Mouse (Mus musculus) MEL-GATA-1-ER (cell line): Measurements from ENCODE around the gene Ankrd34a.

Experiments
- DNase-seq: peaks from one replicate; pipeline ENCODE4 v3.0.0-alpha.2; 2012; ENCODE audit warnings: low read depth; ENCODE audit errors: extremely low read depth

The Ankrd34a gene

DNA sequence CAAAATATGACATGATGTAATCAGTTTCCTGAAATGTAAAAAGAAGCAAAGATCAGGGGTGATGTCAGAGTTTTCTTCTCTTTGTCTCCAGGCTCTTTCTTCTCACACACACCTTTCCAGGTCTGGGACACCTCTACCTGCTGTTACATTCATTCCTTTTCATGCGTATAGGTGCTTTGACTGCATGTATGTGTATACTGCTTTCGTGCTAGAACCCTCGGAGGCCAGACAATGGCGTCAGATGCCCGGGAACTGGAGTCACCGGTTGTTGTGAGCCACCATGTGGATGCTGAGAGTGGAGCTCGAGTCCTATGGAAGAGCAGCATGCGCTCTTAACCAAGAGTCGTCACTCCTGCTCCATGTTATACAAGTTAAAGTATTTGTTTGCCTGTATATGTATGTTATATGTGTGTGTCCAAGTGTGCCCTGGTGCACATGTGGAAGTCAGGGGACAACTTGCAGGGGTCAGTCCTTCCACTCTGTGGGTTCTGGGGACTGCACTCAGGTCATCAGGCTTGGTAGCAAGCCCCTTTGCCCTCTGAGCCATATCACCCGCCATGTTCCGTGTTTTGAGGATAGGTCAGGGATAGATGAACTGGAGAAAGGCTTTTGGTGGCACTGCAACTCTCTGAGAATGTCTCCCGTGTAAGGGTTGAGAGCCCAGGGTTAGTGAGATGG, 17.7 kb upstream of the Ankrd34a start:
- DNase-seq = no peak

DNA sequence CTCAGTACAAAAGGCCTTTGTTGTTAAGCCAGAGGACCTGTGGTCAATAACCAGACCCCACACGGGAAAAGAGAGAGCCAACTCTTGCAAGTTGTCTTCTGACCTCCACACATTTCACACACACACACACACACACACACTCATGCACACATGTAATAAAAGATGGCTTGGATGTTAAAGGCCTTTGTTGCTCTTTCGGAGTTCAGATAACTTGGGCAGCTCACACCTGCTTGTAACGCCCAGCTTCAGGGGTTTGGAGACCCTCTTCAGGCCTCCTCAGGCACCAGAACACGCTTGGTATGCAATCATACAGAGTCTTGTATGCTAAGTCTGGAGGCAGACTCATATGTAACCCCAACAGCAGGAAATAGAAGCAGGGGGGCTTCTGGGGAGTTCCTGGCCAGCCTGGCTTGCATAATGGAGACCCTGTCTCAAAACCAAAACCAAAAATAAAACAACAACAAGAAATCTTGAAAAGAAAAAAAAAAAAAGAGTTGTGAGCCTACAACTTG, 17.1 kb upstream of the Ankrd34a start:
- DNase-seq = no peak

DNA sequence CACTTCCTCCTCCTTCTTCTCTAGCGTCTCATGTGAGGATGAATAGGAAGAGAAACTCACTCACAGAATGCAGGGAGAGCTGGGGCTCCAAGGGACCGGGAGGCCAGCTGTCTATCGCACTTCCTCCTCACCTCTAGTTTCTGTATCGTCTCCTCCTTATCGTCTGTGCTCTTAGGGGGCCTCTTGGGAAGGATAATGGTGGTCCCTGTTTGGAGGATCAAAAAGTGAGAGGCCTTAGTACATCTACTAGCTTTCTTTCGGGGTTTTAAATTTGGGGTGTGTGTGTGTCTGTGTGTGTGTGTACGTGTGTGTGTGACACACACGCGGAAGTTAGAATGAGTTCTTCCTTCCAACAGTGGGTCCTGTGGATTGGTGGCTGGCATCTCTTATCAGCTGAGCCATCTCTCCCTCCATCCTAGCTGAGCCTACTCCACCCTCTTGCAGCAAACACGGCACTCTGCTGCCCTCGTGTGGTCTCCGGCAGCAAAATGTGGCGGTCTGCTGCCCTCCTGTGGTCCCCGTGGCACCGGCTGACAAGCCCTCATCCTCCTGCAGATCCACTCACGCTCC, 16.5 kb upstream of the Ankrd34a start:
- peak; percentile 99 for DNase-seq

DNA sequence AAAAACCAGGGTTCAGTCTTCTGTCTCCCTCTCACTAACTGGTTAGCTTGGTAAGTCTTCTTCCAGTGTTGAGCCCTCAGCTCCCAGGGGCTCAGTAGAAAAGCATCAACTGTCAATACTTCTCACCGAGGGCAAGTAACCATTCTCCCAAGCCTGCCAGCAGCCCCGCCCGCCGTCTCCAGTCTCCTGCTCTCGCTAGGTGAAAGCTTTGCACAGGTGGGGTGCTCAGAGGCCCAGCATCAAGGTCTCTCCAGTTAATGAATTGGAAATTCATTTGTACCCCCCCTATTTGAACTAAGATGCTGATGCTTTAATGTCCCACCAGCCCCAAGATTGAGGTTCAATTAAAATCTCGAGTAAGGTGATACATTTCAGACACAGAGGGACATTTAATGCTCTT, 15.3 kb upstream of the Ankrd34a start:
- DNase-seq = no peak

- DNase-seq = no peak
Measured at GRCm38 (mm10) chr3:96581771-96582515, 14.5 kb upstream of the Ankrd34a start.

GRCm38 (mm10) chr3:96583386-96583785, 13.1 kb upstream of the Ankrd34a start:
- no peak for DNase-seq

DNA sequence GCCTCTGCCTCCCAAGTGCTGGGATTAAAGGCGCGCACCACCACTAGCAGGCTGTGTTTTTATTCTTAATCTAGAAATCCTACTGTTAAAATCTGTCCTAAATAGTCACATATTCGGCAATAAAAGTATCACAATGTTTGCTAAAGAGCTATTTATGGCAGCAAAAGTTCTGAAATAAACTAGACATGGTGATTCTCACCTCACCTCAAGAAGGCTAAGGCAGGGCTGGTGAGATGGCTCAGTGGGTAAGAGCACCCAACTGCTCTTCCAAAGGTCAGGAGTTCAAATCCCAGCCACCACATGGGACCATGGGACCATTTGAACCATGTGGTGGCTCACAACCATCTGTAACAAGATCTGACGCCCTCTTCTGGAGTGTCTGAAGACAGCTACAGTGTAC, 5.8 kb upstream of the Ankrd34a start:
- DNase-seq = no peak

GRCm38 (mm10) chr3:96593374-96593773, 3.1 kb upstream of the Ankrd34a start:
- DNase-seq = peak; percentile 67

DNA sequence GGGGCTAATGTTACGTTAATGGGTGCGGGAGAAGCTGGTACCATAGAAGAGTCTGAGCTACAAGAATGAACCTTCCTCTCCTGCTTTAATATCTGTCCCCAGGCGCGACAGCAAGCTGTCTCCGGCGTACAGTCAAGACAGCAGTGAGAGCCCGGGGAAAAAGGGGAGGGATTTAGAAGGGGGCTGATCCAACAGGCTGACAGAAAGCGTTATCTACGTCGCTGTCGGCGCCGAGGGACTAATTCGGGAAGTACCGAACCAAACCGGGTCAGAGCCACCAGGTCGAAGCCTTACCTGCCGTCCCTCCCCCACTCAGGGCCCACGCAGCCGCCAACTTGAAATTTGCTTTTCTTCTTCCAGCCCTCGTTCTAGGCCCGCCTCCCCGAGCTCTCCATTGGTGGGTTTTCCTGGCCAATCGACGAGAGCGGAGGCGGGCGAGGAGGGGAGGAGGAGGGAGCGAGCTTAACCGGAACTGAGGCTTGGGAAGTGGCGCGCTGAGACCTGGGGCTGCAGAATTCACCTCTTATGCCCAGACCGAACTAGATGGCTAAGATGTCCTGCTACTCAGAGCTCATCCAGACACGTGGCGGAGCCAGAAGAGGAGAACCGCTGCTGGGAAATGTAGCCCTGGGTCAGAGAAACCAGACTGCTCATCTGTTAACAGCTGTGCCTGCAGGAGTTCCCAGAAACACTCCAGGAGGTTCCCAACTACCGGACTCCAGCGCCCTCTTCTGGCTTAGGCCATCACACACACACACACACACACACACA, 2.5 kb upstream of the Ankrd34a start, which contains the start of gene Polr3gl:
TSS of gene Polr3gl (minus strand) at position 392 of the 771 bp plus-strand sequence.
- DNase-seq = peak; percentile 98

- no peak for DNase-seq
Measured at GRCm38 (mm10) chr3:96594851-96595250, 1.6 kb upstream of the Ankrd34a start.

DNA sequence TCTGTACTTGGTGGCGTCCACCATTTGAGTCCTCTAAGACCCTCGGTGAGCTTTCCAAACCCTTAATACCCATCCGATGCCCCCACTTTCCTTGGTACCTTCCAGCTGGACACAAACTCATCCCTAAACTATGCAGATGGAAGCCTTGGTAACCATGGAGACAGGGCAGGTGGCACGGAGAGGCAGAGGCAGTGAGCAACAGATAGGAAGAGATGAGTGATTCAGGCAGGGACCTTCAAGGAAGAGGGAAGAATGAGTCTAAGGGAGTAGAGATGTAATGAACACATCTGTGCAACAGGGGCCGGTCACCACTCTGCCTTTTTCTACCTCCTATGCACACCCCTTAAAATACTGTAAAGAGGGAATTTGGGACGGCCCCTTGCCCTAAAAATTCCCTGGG, 775 bp upstream of the Ankrd34a start:
- no peak for DNase-seq

DNA sequence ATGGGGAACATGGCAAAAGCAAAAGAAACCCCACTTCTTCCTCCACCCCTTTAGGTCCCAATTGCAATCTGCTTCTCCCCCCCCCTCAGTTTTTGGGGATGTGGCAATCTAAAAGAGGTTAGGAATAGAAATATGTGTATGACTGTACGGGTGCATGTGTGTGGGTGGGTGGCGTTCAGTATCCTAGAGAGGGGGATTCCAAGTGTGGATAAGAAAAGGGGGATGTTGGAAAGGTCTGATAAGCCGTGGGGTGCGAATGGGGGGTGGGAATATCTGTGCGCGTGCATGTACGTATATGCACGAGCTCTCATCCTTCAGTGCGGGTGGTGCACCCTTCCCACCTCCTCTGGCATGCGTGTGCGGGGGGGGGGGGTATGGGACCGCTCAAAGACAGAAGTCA, 419 bp downstream of the Ankrd34a start:
- DNase-seq = no peak

DNA sequence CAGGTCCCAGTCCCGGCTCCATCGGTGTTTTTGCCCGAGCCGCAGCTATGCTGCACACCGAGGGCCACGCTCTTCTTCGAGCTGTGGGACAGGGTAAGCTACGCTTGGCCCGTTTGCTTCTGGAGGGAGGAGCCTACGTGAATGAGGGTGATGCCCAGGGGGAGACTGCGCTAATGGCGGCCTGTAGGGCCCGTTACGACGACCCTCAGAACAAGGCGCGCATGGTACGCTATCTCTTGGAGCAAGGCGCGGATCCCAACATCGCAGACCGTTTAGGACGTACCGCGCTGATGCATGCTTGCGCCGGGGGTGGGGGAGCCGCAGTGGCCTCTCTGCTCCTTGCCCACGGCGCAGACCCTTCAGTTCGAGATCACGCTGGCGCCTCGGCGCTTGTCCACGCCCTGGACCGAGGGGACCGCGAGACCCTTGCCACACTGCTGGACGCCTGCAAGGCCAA, 1.0 kb downstream of the Ankrd34a start:
- peak; percentile 59 for DNase-seq

DNA sequence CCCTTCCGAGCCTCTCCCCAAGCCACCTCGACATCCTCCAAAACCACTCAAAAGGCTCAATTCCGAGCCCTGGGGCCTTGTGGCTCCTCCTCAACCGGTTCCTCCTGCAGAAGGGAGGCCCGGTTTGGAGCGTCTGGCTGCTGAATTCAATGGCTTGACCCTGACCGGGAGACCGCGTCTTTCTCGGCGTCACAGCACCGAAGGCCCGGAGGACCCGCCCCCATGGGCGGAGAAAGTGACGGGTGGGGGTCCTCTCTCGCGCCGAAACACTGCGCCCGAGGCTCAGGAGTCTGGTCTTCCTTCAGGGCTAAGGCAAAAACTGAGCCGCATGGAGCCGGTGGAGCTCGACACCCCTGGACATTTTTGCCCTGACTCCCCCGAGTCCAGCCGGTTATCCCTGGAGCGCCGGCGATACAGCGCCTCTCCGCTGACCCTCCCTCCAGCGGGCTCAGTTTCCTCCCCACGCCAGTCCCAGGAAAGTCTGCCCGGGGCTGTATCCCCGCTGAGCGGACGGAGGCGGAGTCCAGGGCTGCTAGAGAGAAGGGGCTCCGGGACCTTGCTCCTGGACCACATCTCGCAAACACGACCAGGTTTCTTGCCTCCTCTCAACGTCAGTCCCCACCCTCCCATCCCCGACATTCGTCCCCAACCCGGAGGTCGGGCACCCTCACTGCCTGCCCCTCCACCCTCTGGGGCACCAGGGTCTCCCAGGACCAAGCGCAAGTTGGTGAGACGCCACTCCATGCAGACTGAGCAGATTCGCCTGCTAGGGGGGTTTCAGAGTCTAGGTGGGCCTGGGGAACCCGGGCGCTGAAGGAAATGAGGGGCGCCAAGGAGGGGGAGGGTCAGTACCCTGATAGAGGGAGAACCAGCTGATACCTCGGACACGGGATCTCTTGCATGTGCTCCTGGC, 2.0 kb downstream of the Ankrd34a start:
- no peak for DNase-seq

- DNase-seq = no peak
Measured at GRCm38 (mm10) chr3:96599069-96599393, 2.6 kb downstream of the Ankrd34a start.

DNA sequence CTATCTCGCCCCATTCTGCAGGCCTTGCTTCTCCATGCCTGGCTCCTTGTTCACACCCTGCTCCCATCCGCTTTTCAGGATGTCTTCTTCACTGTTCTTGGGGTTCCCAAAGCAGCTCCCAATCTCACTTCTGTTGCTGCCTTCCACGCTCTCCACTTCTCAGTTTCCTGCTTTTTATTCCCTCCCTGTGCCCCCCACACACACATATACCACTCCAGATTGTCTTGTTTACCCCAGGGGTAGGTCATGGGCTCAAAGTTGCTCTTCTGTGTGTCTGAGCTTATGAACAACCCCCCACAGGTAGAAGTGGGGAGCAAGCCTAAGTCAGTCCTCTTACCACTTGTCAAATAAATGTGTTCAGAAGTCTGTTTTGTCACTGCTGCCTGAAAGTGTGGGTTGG, 3.0 kb downstream of the Ankrd34a start:
- DNase-seq = no peak

GRCm38 (mm10) chr3:96600639-96601250, 4.3 kb downstream of the Ankrd34a start, which contains the start of gene Lix1l:
Gene Lix1l, plus strand, starts transcription at chr3:96601149.
- DNase-seq = peak; percentile 100

GRCm38 (mm10) chr3:96601251-96601787, 4.9 kb downstream of the Ankrd34a start:
- peak; percentile 68 for DNase-seq

- DNase-seq = no peak
Measured at GRCm38 (mm10) chr3:96601941-96602703, 5.7 kb downstream of the Ankrd34a start.
